Mouse (Mus musculus) CD4-positive helper T cell, adult 2 months (primary cell): ENCODE results near the gene Ppbp.

Experiments
- DNase-seq: peaks from one replicate; pipeline ENCODE4 v3.0.0-alpha.2; 2012; ENCODE audit warnings: low read depth, missing footprints, low spot score

Ppbp gene

GRCm38 (mm10) chr5:90768218-90768617 is at the start of gene Ppbp:
Gene Ppbp (plus strand): TSS chr5:90768518.
- no peak for DNase-seq

GRCm38 (mm10) chr5:90722656-90723055 is 45.7 kb upstream of the Ppbp start:
- DNase-seq: no peak

- no peak for DNase-seq
Observed at GRCm38 (mm10) chr5:90728254-90728653, 40.1 kb upstream of the Ppbp start.

GRCm38 (mm10) chr5:90731480-90731879 is 36.8 kb upstream of the Ppbp start:
- no peak for DNase-seq

GRCm38 (mm10) chr5:90742029-90742428 is 26.3 kb upstream of the Ppbp start:
- DNase-seq: peak; percentile 47

- no peak for DNase-seq
Observed at GRCm38 (mm10) chr5:90753934-90754333, 14.4 kb upstream of the Ppbp start.

- DNase-seq: no peak
Observed at GRCm38 (mm10) chr5:90758020-90758605, 10.2 kb upstream of the Ppbp start.

- DNase-seq: no peak
Observed at GRCm38 (mm10) chr5:90759077-90760065, 8.9 kb upstream of the Ppbp start, which contains the start of gene Cxcl5. Gene Cxcl5 (plus strand): TSS chr5:90759360.

- DNase-seq: no peak
Observed at GRCm38 (mm10) chr5:90760303-90760702, 8.0 kb upstream of the Ppbp start.

GRCm38 (mm10) chr5:90760844-90761243 is 7.5 kb upstream of the Ppbp start:
- no peak for DNase-seq

- DNase-seq: no peak
Observed at GRCm38 (mm10) chr5:90761834-90762233, 6.5 kb upstream of the Ppbp start.

GRCm38 (mm10) chr5:90763912-90764665 is 4.2 kb upstream of the Ppbp start:
- DNase-seq: no peak

- no peak for DNase-seq
Observed at GRCm38 (mm10) chr5:90765821-90766606, 2.3 kb upstream of the Ppbp start.

GRCm38 (mm10) chr5:90771369-90771768 is 3.1 kb downstream of the Ppbp start:
- no peak for DNase-seq

- DNase-seq: no peak
Observed at GRCm38 (mm10) chr5:90771880-90772653, 3.7 kb downstream of the Ppbp start, which contains the start of gene Pf4. Gene Pf4 (plus strand): TSS chr5:90772435.

GRCm38 (mm10) chr5:90775562-90775961 is 7.2 kb downstream of the Ppbp start:
- DNase-seq: no peak

GRCm38 (mm10) chr5:90777621-90778020 is 9.3 kb downstream of the Ppbp start:
- no peak for DNase-seq

- DNase-seq: no peak
Observed at GRCm38 (mm10) chr5:90778856-90779255, 10.5 kb downstream of the Ppbp start.

- DNase-seq: no peak
Observed at GRCm38 (mm10) chr5:90783697-90784096, 15.4 kb downstream of the Ppbp start.
